Comparison of ENCODE assay signal across 9 mouse cellular contexts in genomic region chr19:17124034-17124735, GRCm38 (mm10).
DNase-seq lines count a peak whose midpoint lies in the region; ATAC-seq and TF ChIP-seq lines count a peak whose summit lies in the region.
"Had no signal": no experiment of that assay in that cellular context is flagged by ENCODE, and none has a peak within 500 bp of the region (broad histone marks: within the 10 kb centered on the region; RNA-seq: fewer than 3 reads in every experiment).

No protein-coding gene starts in this region.

- no peak overlapping the region for H3K27ac ChIP-seq in heart, adult 2 months
- H3K27ac ChIP-seq in forebrain, embryonic 16.5 days (ENCODE audit: low read length), result no peak overlapping the region
- H3K27ac ChIP-seq in midbrain, embryonic 10.5 days (replicated peaks), result no peak overlapping the region
- H3K27ac ChIP-seq: limb, embryonic 13.5 days had no signal

- peak in 1 of 2 experiments; percentile 33 for DNase-seq in heart, adult 2 months
- DNase-seq in heart, postnatal 25 days (ENCODE audit: low spot score), result no peak
- DNase-seq in c-Kit-positive CD71-positive TER-119-positive erythroid progenitor cells, embryonic 14.5 days (ENCODE audit: low spot score), result peak; percentile 49
- DNase-seq in layer of hippocampus, adult 9-11 months, result peak; percentile 34
- peak; percentile 31 for DNase-seq in midbrain, embryonic 10.5 days (ENCODE audit: low spot score)
- DNase-seq in spleen, postnatal 36 days (ENCODE audit: low spot score in 2 of 2), result peak; percentile 12 to 27

- H3K4me2 ChIP-seq in forebrain, embryonic 16.5 days (ENCODE audit: low read length), result no peak overlapping the region
- H3K4me2 ChIP-seq: limb, embryonic 13.5 days had no signal

- H3K79me2 ChIP-seq in heart, adult 2 months (replicated peaks; ENCODE audit: control insufficient read depth, insufficient read depth, low read length), result no peaks in the 10 kb centered on the region

- no peaks in the 10 kb centered on the region for H3K27me3 ChIP-seq in heart, adult 2 months (ENCODE audit: control insufficient read depth, insufficient read depth, low read length)
- peaks cover 14% of the 10 kb centered on the region for H3K27me3 ChIP-seq in E14TG2a.4 (ENCODE audit: insufficient read depth, low read length)
- H3K27me3 ChIP-seq in forebrain, embryonic 16.5 days (replicated peaks; ENCODE audit: control insufficient read depth, insufficient read depth, low read length), result no peaks in the 10 kb centered on the region
- peaks cover 6% of the 10 kb centered on the region; the same call in 1 of the 2 replicates for H3K27me3 ChIP-seq in midbrain, embryonic 10.5 days (ENCODE audit: low read depth, poor library complexity, severe bottlenecking)

- no peaks in the 10 kb centered on the region for H3K9me3 ChIP-seq in E14TG2a.4 (ENCODE audit: low read length)
- no peaks in the 10 kb centered on the region for H3K9me3 ChIP-seq in forebrain, embryonic 16.5 days (ENCODE audit: control insufficient read depth, low read length)
- no peaks in the 10 kb centered on the region for H3K9me3 ChIP-seq in midbrain, embryonic 10.5 days (replicated peaks)
- H3K9me3 ChIP-seq: limb, embryonic 13.5 days had no signal

- peak; percentile 50 for ATAC-seq in forebrain, embryonic 16.5 days

- WGBS in heart, adult 2 months, result 64% methylated on average over 12 of the region's 12 CpGs
- 71% methylated on average over 12 of the region's 12 CpGs for WGBS in forebrain, embryonic 16.5 days
- 70% methylated on average over 12 of the region's 12 CpGs for WGBS in midbrain, embryonic 10.5 days

- peak; percentile 60 for TF ChIP-seq CTCF in heart, adult 2 months (IDR thresholded peaks at IDR 0.05)
- TF ChIP-seq CTCF in E14TG2a.4 (conservative IDR thresholded peaks at IDR 0.05; ENCODE audit: low read length), result peak; percentile 27; the same call in 1 of the 2 replicates

- intact Hi-C loops in heart, adult 2 months (cut with DNase I), result loop anchor here (1.0 to 5.0 kb wide), 3 partner anchors 241 to 1423 kb away; no protein-coding TSS in a partner anchor
- intact Hi-C loops in heart, postnatal 25 days (cut with DNase I), result loop anchor here (1.0 to 2.0 kb wide), 3 partner anchors 241 to 1424 kb away; no protein-coding TSS in a partner anchor

- H3K4me3 ChIP-seq in heart, adult 2 months, result no peak overlapping the region
- no peak overlapping the region for H3K4me3 ChIP-seq in E14TG2a.4 (replicated peaks; ENCODE audit: low read length)
- no peak overlapping the region for H3K4me3 ChIP-seq in forebrain, embryonic 16.5 days (replicated peaks; ENCODE audit: low read length)
- H3K4me3 ChIP-seq in midbrain, embryonic 10.5 days, result no peak overlapping the region
- H3K4me3 ChIP-seq: limb, embryonic 13.5 days had no signal

- no peak for TF ChIP-seq POLR2A in heart, adult 2 months (IDR thresholded peaks at IDR 0.05; ENCODE audit: insufficient read depth, low read depth, low read length)

- H3K4me1 ChIP-seq in heart, adult 2 months (ENCODE audit: control insufficient read depth, insufficient read depth, low read length), result no peaks in the 10 kb centered on the region
- H3K4me1 ChIP-seq in E14TG2a.4 (replicated peaks; ENCODE audit: low read depth, low read length), result peaks cover 13% of the 10 kb centered on the region
- H3K4me1 ChIP-seq in forebrain, embryonic 16.5 days (replicated peaks; ENCODE audit: control insufficient read depth, insufficient read depth, low read length), result no peaks in the 10 kb centered on the region
- no peaks in the 10 kb centered on the region for H3K4me1 ChIP-seq in midbrain, embryonic 10.5 days
- H3K4me1 ChIP-seq: limb, embryonic 13.5 days had no signal

- H3K36me3 ChIP-seq in heart, adult 2 months (ENCODE audit: control insufficient read depth, insufficient read depth, low read length), result no peaks in the 10 kb centered on the region
- H3K36me3 ChIP-seq in E14TG2a.4 (ENCODE audit: insufficient read depth, low read length), result no peaks in the 10 kb centered on the region
- no peaks in the 10 kb centered on the region for H3K36me3 ChIP-seq in forebrain, embryonic 16.5 days (ENCODE audit: control insufficient read depth, insufficient read depth)
- no peaks in the 10 kb centered on the region for H3K36me3 ChIP-seq in midbrain, embryonic 10.5 days
- H3K36me3 ChIP-seq: limb, embryonic 13.5 days had no signal

- no peak overlapping the region for H3K9ac ChIP-seq in heart, adult 2 months (ENCODE audit: low read depth, low read length)
- no peak overlapping the region for H3K9ac ChIP-seq in forebrain, embryonic 16.5 days (replicated peaks; ENCODE audit: low read depth, low read length)
- H3K9ac ChIP-seq: limb, embryonic 13.5 days had no signal

- no peak for TF ChIP-seq EP300 in heart, adult 2 months (IDR thresholded peaks at IDR 0.05; ENCODE audit: insufficient read depth, low read depth, low read length)
